Mouse (Mus musculus) cortical plate, adult 2 months (tissue): ENCODE measurements around the gene Xpr1.

Source experiments
- CTCF ChIP-seq: fragments of 200-500 bp; IDR thresholded peaks from 2 replicates; pipeline ENCODE4 v1.5.1; 2011; ENCODE audit warnings: mild to moderate bottlenecking, control low read depth, low read length; ENCODE audit not compliant: insufficient read depth; ENCODE audit errors: extremely low read depth
- POLR2A ChIP-seq: fragments of 200-500 bp; IDR thresholded peaks from 2 replicates; pipeline ENCODE4 v1.6.1; 2011; ENCODE audit warnings: mild to moderate bottlenecking, low read length, control low read depth; ENCODE audit not compliant: insufficient read depth; ENCODE audit errors: extremely low read depth

DNA sequence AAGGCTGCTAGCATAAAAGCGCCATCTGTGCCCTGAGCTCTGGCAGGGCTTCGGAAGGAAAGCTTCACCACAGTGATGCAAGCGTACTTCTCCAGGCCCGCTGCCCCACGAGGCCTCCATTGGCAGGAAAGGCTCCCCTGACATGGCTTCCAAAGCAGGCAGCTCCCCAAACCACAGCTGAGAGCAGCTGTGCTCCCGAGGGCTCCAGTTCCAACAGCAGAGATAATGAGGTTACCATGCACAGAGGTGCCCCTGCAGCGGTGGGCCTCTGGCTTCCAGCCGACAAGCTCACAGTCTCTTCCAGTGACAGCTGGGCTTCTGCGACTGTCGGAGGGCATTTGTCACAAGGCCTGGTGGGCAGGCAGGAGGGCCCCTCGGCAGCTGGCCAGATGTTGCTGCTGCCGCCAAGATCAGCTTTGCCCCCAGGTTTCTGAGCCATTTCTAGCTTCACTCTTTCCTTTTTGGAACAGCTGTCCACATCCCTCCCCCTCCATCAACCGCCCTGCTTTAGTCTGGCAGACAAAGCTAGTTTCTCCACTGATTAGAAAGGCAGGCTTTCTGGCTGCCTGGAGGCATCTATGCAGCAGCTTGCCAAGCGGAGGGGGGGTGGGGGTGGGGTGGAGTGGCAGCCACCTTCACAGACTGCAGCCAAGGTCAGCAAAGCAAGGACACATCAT, 183.1 kb downstream of the Xpr1 start:
- TF ChIP-seq POLR2A (no peak), CTCF (no peak)
